Mouse (Mus musculus) neural tube, embryonic 10.5 days (tissue): ENCODE results near the gene Ddx54.

Source experiments
- DNase-seq: peaks from one replicate; pipeline ENCODE4 v3.0.0-alpha.2; 2017; ENCODE audit warnings: low spot score; ENCODE audit errors: extremely low spot score

Ddx54 gene

DNA sequence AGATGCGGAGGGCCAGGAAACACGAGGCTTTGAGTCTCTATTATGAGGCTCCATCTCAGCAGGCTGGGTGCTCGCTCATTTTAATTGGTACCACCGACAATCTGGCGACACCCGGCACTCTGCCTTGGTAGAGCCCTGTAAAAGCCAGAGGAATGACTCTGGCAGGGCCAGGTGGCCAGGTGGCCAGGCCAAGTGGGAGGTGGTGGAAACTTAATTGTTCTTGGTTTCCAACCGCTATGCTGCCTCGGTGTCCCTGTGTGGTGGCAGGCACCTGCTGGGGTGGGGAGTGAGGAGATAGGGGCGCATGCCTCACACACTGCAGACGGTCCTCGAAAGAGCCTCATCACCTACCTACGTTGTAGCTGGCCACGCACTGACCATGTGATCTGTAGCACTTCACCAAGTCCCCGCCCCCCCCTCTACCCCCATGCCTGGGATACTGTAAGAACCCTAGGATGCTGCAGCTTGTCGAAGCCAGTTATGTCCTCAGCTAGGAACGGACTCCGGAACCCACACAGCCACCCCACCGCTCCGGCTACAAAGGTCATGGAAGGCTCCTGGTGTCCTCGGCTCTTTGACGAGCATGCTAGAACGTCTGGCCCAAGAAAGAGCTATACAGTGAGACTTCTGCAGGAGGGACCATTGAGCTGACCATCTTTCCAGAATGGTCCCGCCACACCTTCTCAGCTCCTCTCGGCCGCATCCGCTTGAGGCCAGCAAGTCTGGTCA is 32.5 kb upstream of the Ddx54 start:
- no peak for DNase-seq

DNA sequence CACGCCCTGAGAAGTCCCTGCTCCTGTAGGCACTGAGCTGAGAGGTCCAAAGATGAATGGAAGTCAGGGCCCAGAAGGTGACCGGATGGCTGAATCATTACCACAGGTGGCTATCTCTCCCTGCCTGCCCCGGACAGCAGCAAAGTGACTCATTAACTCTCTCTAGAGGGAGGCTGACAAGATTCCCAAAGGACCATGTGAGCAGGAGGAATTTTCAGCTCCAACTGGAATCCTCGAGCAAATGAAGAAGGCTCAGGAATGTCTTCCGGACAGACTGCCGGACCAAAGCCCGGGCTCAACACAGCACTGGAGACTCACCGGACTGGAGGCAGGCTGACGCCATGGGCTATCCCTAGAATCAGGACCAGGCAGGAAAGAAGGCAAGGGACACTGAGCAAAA is 30.5 kb upstream of the Ddx54 start:
- DNase-seq = no peak

DNA sequence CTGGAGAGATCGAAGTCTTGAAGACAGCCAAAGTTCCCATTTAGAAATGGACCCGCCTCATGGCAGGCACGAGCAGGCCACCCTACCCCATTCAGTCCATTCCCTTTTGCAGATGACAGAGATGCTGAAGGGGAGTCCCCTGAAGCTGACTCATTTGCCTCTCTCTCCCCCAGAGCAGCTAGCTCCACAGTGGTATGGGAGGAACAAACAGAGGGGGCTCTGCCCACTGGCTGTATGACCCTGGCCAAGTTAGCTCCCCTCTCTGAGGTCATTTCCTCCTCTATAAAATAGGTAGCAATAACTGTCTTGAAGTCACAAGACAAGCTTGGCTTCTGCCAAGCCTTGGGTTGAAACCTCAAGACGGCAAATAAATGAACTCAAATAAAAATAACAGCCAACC is 29.0 kb upstream of the Ddx54 start:
- DNase-seq = no peak

DNA sequence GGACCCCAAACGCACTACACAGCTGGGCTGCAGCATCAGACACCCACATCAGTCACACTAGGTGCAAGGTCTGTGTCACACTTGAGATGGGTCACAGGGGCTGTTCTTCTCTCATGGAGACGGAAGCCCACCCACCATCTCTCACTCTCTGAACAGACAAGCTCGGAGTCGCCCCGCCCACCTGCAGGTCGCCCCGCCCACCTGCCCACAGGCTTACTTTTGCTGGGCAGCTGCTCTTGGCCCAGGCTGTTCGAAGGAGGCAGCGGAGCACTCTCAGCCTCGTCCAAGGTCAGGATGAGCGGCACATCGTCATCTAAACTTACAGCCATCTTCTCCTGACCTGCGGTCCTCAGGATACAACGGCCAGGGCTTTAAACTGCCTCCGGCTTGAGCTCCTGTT is 27.6 kb upstream of the Ddx54 start:
- no peak for DNase-seq

DNA sequence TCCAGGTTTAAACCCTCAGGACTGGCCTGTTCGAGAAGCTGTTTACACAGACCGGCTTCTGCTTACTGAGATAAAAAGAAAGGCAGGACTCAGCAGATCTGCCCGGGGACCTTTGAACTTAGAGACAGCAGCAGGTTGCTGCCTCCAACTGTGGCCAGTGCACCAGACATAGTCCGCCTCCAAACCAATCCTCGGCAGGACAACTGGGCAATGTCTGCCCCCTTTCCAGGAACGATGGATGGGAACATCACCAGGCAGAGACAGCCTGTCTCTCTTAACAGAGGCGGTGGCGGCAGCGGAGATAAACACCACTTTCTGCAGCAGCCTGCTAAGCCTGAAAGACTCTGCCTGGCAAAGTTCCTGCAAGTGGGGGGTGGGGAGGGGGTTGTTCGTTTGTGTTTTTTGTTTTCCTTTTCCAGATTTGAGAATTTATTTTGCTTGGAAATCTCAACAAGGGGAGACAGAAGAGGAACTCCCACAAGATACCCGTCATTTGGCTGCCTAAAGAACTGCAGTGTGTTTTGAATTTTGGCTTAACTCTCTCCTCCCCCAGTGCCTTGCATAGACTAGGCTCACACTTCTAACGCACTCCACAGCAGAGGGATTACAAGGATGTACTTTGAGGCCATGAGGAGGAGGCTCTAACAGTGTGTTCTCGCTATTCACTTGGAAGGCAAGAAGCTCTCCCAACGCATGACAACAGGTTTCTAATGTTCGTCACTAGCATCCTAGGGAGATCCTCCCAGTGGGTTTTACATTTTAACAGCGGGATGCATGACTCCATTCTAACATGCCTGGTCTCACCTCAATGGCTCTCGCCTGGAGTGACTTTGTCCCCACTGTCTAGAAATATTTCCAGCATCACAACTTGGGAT is 25.6 kb upstream of the Ddx54 start:
- DNase-seq = no peak

DNA sequence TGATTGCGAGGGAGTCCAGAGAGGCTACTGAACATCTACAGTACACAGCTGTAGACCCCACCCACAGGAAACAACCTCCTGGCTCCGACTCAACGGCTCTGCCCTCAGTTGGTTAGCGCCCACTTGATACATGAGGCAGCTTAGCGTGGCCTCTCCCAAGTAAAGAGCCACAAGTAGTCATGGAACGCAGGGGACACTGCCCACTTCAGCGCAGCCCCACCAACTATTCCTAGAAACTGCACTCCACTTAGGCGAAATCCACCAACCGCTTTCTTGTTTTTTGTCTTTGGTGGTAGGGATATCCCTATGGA is 25.0 kb upstream of the Ddx54 start:
- DNase-seq = no peak

DNA sequence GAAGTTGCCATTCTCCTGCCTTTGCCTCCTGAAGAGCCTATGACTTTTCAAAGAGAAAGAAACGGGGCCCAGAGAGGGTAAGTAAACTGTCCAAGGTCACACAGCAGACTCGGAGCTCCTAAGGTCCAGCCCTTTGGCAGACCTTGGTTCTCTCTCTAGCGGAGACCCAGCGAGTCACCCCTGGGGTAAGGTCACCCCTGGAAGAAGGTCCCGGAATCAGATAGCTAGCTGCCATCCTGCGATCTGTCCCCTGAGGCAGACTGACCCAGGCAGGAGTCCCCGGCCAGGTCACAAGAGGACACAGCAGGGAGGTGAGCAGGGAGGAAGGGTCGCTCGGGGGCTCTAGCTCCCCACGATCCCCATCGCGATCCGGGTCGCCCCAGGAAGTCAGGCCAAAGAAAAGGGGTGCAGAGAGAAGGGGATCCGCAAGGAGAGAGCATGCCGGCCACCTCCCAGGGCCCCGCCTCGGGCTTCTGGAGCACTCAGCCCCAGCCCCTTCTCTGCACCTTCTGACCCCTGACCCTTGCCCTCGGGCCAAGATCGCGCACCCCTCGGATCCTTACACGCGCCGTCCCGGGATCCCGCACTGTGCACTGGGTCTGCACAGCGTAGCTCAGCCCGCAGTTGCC is 24.5 kb upstream of the Ddx54 start:
- DNase-seq = peak; percentile 44

DNA sequence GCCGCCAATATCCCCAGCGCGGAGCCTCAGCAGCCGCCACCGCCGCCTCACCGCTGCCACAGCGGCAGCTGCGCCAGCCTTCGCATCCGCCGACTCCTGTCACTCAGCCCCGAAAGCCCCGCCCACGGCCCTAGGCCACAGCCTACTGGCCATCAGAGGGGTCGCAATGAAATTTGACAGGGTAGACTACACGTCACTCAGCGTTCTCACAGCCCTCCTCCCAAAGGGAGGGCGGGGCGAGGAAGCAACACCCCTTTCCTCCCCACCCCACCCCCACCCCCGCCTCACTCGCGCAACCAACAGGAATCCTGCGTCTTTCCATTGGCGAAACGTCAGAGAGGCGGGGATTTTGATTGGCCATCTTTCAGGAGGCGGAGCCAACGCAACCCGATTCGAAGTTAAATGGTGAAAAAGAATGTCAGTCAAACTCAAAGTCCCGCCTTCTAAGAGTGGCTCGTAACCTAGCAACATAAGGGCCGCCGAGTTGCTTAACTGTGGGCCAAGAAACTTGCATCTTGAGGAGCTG is 23.9 kb upstream of the Ddx54 start, which contains the start of the genes Tpcn1 and Iqcd:
Gene Tpcn1, minus strand, starts transcription at position 105 of the 526 bp plus-strand sequence.
Gene Iqcd, plus strand, starts transcription at position 448 of the 526 bp plus-strand sequence.
- peak; percentile 98 for DNase-seq

DNA sequence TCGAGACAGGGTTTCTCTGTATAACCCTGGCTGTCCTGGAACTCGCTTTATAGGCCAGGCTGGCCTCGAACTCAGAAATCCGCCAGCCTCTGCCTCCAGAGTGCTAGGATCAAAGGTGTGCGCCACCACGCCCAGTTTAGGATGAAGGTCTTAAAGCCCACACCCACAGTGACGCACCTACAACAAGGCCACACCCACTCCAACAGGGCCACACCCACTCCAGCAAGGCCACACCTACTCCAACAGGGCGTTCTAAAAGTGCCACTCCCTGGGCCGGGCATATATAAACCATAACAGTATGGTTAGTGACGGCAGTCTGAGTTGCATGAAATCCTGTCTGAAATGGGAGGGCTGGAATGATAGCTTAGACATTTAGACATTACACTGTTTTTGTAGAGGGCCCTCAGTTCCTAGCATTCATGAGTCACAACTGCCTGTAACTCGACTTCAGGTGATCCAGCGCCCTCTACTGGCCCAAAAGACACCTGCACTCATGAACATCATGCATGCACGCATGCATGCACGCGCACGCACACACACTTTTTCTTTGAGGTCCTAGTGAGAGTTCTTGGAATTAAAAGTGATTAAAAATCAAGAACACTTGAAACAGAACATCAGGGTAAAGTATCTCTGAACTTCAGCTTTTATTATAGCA is 22.1 kb upstream of the Ddx54 start:
- no peak for DNase-seq

DNA sequence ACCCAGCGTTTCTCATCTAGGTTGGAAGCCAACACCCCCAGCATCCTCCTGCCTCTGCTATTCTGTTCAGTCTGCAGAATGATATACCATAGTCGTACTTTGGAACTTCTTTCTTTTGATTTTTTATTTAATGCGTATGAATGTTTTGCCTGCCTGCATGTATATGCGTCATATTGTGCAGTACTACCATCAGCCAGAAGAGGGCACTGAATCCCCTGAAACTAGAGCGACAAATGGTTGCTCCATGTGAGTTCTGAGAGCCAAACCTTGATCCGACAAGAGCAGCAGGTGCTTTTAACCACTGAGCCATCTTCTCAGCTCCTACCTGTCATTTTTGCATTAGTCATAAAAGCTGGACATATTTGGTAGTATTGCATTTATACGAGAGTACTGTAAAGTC is 20.4 kb upstream of the Ddx54 start:
- no peak for DNase-seq

DNA sequence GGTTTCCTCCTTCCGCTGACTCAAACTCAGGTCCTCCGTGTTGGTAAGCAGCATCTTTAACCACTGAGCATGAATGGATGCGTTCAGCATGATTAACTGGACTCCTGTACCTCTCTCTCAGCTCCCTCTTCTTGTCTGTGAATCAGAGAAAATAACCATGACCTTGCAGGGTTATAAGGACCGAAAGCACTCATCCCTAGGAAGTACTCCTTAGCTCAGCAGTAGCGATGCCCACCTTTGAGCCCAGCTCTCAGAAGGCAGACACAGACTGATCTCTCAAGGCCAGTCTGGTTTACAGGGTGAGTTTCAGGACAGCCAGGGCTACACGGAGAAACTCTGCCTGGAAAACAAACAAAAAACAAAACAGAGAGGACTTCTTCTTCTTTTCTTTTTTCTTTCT is 18.1 kb upstream of the Ddx54 start:
- DNase-seq = no peak

DNA sequence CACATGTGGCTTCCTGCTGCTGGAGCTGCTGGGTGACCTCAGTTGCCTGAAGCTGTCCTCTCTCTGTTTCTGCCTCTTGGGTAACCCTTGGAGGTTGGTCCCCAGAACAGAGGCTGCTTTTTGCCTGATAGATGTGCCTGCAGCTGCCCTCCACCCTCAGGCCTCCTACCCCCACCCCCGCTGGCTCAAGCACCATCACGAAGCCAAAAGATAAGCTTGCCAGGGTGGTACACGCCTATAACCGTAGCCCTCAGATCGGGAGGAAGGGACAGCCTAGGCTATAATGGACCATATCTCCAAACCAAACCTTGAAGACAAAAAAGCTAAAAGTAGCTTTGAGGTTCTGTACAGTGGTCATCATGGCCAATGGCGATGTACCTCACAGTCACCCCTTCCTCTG is 12.9 kb upstream of the Ddx54 start:
- no peak for DNase-seq

DNA sequence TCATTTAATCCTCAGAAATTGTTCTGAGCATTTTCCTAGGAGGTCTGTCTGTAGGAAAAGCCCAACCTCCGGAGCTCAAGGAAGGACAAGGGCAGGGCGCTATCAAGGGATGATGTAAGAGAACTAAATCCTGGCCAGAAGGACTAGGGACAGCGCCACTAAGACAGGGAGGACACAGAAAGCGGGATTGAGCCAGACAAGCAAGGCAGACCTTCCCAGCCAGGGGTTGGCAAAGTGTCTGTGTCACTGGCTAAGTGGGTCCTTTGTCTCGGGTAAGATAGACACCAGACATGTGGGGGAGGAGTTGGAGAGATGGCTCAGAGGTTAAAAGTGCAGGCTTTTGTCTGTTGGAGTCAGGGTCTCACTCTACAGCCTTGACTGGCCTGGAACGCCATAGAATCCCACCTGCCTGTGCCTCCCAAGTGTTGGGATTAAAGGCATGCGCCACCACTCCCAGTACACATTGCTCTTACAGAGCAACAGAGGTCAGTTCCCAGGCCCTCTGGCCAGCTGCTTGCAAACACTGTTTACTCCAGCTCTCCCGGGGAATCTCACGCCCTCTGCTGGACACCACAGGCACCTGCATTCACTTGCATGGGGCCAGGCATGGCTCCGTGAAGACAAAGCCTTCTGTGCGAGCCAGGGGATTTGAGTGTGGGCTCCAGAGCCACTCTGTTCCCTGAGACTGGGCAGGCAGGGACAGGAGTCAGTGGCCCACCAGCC is 11.4 kb upstream of the Ddx54 start:
- peak; percentile 53 for DNase-seq

DNA sequence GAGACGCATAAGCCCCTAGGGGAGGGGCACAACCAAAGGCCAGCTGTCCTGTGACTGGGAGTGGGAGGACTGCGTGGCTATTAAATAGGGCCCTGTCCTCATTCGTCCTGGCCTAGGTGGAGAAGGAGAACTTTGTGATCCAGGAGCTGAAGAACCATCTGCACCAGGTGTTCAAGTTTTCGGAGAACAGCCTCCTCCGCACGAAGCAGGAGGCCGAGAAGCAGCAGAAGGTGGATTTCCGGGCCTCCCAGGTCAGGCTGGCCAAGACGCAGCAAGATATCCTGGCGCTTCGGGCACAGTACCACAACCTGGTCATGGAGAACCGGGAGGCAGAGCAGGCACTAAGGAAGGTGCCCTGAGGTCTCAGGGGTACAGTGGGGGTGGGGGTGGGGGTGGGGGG is 10.3 kb upstream of the Ddx54 start:
- DNase-seq = no peak

DNA sequence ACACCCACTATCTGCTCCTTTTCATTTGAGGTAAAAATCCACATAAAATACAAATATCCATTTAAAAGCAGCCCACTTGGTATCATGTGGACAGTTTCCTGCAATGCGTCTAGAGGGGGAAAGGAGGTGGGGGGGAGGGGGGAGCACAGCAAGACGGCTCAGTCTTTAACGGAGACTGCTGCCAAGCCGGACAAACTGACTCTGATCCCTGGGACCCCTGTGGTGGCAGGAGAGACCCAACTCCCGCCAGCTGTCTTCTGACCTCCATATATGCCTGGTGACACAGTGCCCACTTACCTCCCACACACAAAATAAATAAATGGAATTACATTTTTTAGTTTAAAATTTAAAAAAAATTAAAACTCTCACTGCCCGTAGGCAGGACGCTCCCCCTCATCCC is 9.0 kb upstream of the Ddx54 start:
- DNase-seq = no peak

DNA sequence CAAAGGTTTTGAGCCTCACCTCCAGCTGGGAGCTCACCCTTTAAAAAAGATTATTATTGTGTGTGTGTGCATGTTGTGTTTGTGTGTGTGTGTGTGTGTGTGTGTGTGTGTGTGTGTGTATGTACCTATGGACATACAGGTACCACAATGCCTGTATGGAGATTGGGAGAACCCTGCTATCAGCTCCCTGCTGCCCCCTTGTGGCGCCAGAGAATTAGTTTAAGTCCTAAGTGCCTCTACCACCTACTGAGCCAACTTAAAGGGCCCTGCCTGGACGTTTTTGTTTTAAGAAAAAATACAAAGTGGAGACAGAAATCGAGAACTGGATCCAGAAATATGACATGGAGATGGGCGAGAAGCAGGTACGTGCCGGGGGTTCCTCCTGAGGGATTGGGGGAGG is 7.7 kb upstream of the Ddx54 start:
- DNase-seq = peak; percentile 85

DNA sequence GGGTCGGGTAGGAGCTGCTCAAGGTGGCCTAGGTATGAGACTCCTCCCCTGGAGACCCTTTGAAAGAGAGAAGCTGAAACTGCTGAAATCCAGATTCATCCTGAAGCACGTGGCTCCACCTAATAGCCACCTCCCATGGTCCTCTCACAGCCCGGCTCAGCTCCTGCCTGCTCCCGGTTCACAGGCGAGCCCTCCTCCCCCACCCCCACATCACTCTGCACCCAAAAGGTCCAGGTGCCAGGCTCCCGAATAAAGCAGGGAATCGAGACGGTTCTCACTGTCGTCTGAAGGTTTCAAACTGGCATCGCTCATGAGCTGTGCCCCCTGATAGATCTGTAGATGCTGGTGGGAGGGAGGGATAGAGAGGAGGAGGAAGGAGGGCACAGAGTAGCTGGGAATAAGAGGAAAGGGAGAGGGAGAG is 7.3 kb upstream of the Ddx54 start:
- no peak for DNase-seq

DNA sequence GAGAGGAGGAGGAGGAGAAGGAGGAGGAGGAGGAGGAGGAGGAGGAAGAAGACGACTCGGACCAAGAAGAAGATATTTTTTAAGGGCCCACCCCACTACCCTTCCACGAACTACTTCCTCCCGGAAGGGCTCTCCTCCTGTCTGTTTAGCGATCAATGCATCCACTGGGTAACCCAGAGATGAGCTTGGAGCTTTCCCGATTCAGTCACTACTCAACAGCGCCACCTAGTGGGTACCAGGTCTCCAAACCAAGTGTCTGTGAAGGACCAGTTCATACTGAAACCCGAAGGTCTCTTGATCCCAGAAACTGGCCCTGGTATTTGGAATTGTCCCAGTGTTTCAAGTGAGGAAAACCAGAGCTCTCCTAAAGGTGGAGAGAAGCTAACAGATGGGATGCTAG is 6.9 kb upstream of the Ddx54 start:
- DNase-seq = peak; percentile 94

DNA sequence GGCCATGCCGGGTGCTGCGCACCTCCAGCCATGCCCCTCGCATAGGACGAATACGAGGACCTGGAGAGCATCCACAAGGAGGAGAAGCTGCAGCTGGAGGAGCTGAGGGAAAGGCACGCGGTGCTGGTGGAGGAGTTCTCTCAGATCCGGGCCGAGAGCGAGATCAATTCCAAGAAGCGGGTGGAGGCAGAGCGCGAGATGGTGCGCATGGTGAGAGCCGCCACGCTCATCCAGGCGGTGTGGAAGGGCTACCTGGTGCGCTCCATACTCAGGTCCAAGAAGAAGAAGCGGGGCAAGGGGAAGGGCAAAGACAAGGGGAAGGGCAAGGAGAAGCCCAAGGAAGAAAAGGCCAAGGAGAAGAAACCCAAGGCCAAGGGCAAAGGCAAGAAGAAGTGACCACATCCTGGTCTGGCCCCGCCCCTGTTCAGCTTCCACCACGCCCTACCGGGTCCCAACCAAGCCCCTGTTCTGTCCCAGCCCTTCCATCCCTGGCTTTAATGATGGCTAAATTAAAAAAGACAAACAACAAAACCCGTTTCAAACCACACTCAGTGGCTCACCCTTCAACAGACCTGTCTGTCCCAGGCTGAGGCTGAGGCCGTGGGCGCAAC is 5.8 kb upstream of the Ddx54 start:
- no peak for DNase-seq

DNA sequence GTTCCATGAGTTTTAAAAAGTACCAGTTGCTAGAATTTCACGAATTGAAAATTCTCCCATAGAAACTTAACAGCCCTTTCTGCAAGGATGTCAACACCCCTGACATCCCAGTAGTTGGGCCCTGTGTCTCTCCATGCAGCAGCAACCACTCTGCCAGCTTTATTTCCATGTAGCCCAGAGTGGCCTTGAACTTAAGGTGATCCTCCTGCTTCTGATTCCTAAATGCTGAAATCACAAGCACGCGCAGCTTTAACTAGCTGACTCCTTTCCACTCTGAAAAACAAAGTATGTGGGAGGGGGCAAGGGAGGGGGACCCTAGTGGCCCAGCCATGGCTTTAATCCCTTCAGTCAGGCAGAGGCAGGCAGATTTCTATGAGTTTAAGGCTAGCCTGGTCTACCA is 5.2 kb upstream of the Ddx54 start:
- no peak for DNase-seq
